Mouse (Mus musculus) left cerebral cortex, postnatal 14 days (tissue): ENCODE results near the gene Bysl. TPM values are rescaled to one million over a fixed set of nuclear protein-coding genes. Genes with fewer than 3 reads are reported as not detected.

Experiments
- DNase-seq, 2 experiments: peaks; one replicate each; pipeline ENCODE4 v3.0.0; 2021 to 2022; ENCODE audit warnings: low spot score in 2 of 2, mixed read lengths in 1 of 2
- intact Hi-C: fragments of 180-260 bp; cut with DNase I; formaldehyde crosslinking; loops from one replicate; pipeline ENCODE4 v1.15.1; 2025
- total RNA-seq, 2 experiments: library from RNA; stranded (reverse); gene quantifications; 2 replicates each; pipeline ENCODE4 v1.2.3; 2021

Gene Bysl
- total RNA-seq, 2 experiments from 2014 or later, result 21.0 to 21.1 TPM

DNA sequence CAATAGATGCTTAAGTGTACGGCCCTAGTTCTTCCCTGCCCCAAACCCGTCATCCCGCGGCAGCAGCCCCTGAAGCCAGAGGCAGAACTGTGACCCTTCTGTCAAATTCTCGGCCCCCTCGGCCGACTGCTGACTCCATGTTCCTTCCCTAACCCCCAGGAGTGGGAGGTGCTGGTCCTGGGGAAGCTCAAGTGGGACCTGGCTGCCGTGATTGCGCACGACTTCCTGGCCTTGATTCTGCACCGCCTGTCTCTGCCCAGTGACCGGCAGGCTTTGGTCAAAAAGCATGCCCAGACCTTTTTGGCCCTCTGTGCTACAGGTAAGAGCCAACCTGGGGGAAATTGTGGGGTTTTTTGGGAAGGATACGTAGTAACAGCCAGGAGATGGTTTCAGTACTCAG is 14.0 kb downstream of the Bysl start:
- DNase-seq, result no peak
- intact Hi-C loops, result loop anchor here (10.0 kb wide), 1 partner anchor 212 kb away; the partner anchor contains the start of gene Guca1b

GRCm38 (mm10) chr17:47596839-47597164 is 14.5 kb downstream of the Bysl start:
- intact Hi-C loops, result loop anchor here (10.0 kb wide), 1 partner anchor 212 kb away; the partner anchor contains the start of gene Guca1b

DNA sequence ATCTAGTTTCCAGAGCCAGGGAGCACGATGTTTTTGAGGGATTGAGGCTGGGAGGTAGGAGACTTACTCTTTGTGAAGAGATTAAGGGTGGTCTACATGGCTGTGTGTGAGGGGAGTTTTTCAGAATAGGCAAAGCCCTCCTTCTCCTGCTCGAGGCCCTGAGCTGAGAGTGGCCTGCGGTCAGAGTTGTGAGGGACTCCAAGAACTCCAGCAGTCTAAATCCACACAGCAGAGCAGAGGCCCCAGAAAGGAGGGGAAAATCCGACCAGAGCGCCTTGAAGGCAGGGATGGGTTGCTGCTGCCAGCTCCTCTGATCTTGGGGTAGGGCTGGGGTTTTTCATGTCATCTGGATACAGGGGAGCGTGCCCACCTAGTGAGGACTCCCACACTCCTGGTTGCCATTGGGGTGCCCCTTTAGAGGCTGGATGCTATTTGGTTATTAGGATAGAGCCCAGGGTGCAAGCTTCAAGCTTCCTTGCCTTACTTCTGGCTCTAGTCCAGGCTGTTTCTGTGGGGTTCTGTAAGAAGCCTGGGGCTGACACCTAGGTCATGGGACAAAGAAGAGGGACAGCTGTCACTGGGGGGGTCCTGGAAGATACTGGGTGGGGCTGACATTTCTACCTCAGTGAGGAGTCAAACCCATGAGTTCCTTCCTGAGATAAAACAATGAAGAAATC is 15.0 kb downstream of the Bysl start:
- DNase-seq, result no peak
- intact Hi-C loops, result loop anchor here (10.0 kb wide), 1 partner anchor 211 kb away; the partner anchor contains the start of gene Guca1b

More at GRCm38 (mm10) chr17:47596839-47597164, 14.5 kb downstream of the Bysl start:
- no peak for DNase-seq

DNA sequence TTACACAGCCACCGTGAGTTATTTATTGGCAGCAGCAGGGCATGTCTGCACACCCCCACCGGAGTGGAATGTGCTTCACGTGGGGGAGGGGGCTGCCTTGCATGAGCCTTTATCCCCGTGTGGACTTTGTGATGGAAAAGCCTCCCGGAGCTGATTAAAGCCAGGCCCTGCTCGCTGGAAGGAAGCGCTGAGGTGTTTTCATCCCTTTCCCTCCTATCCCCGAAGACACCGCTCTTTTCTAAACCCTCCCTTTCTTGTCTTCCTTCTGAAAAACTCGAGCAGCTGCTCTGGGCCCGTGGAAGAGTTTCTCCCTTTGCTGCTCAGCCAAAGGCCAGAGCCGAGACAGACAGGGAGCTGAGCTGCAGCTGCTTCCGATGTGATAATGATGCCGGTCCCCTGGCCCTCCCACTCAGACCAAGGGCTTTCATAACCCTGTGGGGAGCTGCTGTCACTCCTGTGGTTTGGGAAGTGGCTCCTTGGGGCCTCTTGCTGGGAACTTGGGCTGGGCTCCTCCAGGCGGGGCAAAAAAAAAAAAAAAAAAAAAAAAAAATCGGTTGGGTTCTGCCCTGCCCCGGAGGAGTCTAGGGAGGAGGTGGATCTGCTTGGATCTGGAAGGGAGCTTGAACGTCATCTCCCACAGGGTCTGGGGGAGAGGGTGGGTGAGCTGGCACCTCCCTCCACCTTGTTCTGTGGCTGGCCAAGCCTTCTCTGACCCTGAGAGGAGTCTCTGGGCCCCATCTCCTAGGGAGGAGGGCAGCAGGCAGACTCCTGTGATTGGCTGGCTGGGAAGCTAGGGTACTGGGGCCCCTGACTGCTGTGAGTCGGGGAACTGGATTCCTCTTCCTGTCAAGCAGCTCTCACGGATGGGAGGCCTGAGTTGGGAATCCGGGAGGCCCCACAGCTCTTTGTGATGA is 15.8 kb downstream of the Bysl start:
- no peak for DNase-seq
- intact Hi-C loops, result loop anchor here (2.0 to 10.0 kb wide), 2 partner anchors 85 to 211 kb away; partner anchors contain the start of gene Guca1b

DNA sequence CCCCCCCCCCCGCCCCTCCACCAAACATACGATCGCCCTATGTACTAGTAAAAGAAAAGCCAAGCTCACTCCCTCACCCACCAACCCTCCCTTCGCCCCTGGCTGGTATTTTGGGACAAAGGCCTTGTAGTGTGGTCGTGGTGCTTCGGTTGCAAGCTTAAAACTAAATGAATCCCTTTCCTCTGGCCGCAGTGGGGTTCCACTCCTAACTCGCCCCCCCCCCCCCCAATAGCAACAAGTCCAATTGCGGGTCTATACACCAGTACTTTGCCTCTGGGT is 16.4 kb downstream of the Bysl start:
- intact Hi-C loops, result loop anchor here (2.0 to 10.0 kb wide), 2 partner anchors 84 to 210 kb away; partner anchors contain the start of gene Guca1b
- DNase-seq, result no peak

DNA sequence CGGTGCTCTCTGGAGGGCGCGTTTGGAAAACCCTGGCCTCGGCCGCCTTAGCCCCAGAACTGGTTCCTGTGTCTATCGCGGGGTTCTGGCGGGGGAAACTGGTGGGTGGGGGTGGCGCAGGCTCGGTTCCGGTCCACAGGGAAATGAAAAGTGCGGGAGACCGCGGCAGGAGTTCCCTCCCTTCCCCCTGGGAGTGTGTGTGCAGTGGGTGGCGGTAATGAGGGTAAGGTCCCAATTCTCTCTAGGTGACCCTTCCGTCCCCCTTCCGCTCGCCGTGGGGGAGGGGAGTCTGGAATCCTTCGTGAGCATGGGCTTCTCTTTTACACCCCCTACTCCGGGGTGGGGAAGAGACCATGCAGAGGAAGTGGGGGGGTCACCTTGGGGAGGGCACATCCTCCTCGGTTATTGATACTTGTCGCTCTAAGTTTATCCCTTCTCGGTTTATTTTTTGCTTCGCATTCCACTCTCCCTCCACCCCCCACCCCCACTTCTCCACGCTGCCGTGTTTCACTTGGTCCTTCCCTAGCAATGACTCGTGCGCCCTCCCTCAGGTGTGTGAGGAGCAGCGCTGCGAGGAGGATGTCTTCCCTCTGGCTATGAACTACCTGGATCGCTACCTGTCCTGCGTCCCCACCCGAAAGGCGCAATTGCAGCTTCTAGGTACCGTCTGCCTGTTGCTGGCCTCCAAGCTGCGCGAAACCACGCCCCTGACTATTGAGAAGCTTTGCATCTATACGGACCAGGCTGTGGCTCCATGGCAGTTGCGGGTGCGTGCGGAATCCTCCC is 16.9 kb downstream of the Bysl start:
- intact Hi-C loops, result loop anchor here (2.0 to 10.0 kb wide), 2 partner anchors 84 to 210 kb away; partner anchors contain the start of gene Guca1b
- no peak for DNase-seq

GRCm38 (mm10) chr17:47593854-47594182 is 17.5 kb downstream of the Bysl start:
- DNase-seq, result no peak
- intact Hi-C loops, result loop anchor here (2.0 to 10.0 kb wide), 2 partner anchors 83 to 209 kb away; partner anchors contain the start of gene Guca1b

- intact Hi-C loops, result loop anchor here (10.0 kb wide), 1 partner anchor 209 kb away; the partner anchor contains the start of gene Guca1b
Measured at GRCm38 (mm10) chr17:47593215-47593853, 18.0 kb downstream of the Bysl start.

DNA sequence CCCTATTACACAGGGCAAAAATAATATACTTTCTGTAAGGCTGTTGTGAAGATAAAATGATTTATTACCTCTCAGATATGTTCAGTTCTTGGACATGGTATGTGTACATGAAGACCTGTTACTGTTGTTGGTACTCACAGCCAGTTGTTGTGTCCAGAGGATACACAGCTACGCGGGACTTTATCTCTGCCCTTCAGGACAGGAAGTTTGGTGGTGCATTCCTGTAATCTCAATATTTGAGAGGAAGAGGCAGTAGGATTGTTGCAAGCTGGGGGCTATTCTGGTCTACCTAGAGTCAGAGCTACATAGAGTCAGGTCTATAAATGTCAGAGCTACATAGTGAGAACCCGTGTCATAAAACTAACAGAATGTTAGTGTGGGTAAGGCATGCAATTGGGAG is 20.2 kb downstream of the Bysl start:
- intact Hi-C loops, result loop anchor here (10.0 kb wide), 1 partner anchor 206 kb away; the partner anchor contains the start of gene Guca1b
- DNase-seq, result no peak

More at GRCm38 (mm10) chr17:47593215-47593853, 18.0 kb downstream of the Bysl start:
- DNase-seq, result peak; percentile 83 to 90

DNA sequence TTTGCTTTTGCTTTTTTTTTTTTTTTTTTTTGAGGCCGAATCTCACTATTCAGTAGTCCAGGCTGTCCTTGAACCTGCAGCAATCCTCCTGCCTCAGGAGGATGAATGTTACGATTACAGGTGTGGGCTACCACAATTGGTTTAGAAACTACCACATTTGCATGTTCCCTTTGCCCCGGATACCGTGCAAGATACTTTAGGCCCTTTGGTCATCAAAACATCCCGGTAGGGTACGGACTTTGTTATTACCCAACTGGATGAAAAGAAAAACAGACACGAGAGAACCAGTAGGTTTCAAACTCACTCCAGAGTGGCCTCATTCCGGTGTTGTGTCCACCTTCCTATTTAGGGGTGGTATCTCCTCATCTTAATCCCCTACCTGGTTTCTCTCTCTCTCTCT is 22.8 kb downstream of the Bysl start:
- no peak for DNase-seq
- intact Hi-C loops, result no loop called here

- intact Hi-C loops, result no loop called here
- DNase-seq, result no peak
Measured at GRCm38 (mm10) chr17:47580962-47581361, 30.3 kb downstream of the Bysl start.

GRCm38 (mm10) chr17:47578655-47579054 is 32.6 kb downstream of the Bysl start:
- intact Hi-C loops, result no loop called here
- no peak for DNase-seq

DNA sequence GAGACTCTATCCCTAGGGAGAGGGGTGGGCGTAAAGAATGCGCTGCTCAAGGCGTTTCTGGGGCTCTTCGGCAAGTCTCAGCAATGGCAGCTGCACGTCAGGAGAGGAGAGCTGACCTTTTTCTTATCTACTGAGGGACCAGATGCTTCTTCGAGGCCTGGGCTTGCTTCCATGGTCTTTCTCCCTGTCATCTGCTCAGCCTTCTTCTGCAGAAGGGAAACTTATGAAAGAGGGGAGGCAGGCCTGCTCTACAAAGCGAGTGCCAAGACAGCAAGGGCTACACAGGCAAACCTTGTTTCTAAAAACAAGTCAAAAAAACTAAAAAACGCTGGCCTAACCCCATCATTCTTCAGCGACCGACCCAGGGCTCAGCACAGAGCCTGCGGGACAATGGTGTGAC is 36.5 kb downstream of the Bysl start:
- intact Hi-C loops, result no loop called here
- DNase-seq, result no peak

DNA sequence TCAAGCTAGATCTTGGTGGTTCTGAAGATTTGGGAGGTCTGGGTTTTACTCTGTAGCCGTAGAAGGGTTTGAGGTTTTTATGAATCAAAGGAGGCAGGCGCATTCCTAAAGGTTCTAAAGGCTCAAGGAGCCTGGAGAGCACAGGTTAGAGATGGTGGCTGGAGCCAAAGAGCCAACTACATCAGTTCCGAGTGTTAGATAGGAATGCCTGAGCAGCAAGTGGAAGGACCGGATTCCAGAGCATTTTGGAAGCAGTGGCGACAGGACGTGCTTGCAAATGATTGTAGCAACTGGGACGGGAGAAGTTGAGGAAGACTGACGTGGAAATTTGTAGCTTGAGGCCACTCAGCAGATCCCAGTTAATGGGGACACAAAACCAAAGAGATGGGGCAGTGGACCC is 37.3 kb downstream of the Bysl start:
- DNase-seq, result no peak
- intact Hi-C loops, result no loop called here

- DNase-seq, result no peak
- intact Hi-C loops, result no loop called here
Measured at GRCm38 (mm10) chr17:47572436-47572835, 38.9 kb downstream of the Bysl start.

- DNase-seq, result no peak
- intact Hi-C loops, result no loop called here
Measured at GRCm38 (mm10) chr17:47571621-47572020, 39.7 kb downstream of the Bysl start.

DNA sequence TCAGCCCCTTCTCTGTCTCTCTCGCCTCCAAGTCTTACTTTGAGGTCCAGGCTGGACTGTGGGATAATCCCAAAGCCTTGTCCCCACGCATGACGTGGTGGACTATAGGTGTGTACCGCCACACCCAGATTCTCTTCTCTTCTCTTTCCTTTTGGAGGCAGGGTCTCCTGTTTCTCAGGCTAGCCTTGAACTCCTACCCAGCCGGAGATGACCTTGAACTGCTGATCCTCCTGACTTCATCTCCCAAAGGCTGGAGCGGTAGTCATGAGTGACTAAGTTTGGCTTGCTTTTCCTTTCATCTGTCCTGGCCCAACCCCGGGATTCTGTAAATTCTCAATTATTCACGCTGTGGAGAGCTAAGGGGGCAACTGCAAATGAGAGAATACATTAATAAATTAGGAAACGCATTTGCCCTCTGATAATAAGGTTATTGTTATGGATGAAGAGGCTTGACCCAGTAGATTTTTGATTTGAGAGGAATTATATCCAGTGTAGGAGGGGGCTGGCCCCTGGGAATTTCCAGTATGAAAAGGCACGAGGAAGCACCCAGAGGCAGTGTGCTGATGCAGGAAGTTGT is 42.3 kb downstream of the Bysl start:
- intact Hi-C loops, result no loop called here
- no peak for DNase-seq

DNA sequence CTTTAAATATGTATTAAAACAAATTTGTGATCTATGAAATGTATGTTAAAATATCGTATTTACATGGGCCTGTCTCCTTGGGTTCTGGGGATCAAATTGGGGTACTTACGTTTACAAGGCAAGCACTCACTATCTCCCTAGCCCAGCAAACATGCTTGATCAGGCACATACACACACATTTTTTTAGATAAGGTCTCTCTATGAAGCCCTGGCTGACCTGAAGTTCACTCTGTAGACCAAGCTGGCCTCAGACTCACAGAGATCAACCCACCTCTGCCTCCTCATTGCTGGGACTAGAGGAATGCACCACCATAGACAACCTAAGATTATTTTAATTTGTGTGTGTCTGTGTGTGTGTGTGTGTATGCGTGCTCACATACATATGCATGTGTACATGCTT is 42.9 kb downstream of the Bysl start:
- intact Hi-C loops, result no loop called here
- no peak for DNase-seq

DNA sequence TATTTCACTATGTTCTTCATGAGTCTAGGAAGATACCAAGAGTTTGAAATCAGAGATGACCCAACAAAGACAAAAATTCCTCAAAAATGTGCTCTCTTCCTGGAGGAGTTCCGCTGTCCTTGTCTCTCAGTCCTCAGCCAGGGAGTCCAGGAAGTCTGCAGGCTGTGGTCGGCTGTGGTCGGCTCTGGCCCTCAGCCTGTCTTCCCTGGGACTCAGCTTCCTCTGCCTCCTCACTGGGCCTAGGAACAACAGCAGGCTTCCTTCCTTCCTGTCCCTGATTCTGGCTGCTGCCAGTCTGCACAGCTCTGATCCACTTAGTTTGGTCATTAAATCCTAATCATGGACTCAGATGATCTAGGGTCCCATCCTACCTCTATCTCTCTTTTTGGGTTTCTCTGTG is 44.0 kb downstream of the Bysl start:
- intact Hi-C loops, result no loop called here
- no peak for DNase-seq
